Mouse (Mus musculus): ENCODE data around the gene Paqr5. TPM values are rescaled to one million over a fixed set of nuclear protein-coding genes. Genes with fewer than 3 reads are reported as not detected.

Paqr5 gene
- polyA plus RNA-seq, 1 experiment from 2014 or later, result 0.41 TPM

- Histone ChIP-seq H3K9ac (ENCODE audit: low read depth, low read length) (no peak overlapping the region), H3K4me2 (no peak overlapping the region), H3K9me3 (ENCODE audit: control insufficient read depth, low read length) (no peaks in the 10 kb centered on the region), H3K27ac (ENCODE audit: low read depth, low read length) (no peak overlapping the region), H3K36me3 (ENCODE audit: control insufficient read depth, insufficient read depth, low read length) (0 out of 2 replicates have a peak, but pooled peaks cover 3% of the 10 kb centered on the region), H3K4me1 (replicated peaks; ENCODE audit: control insufficient read depth, insufficient read depth, low read length) (peaks cover 4% of the 10 kb centered on the region; the same call in 1 of the 2 replicates), H3K27me3 (replicated peaks; ENCODE audit: control insufficient read depth, insufficient read depth, low read length) (peaks cover 12% of the 10 kb centered on the region), H3K4me3 (ENCODE audit: low read depth, low read length) (no peak overlapping the region)
- ATAC-seq (replicated peaks; ENCODE audit: low FRiP score), result no peak
- 51% methylated on average over 7 of the region's 7 CpGs for WGBS
- DNase-seq (ENCODE audit: low spot score), result no peak
Measured at GRCm38 (mm10) chr9:61904201-61904600, 122.5 kb downstream of the Paqr5 start.

Other genes with a start within 250 kb of the Paqr5 start
- gene Rplp1, start 112.3 kb downstream of the Paqr5 start, polyA plus RNA-seq (2014; fragmentation: Nextera tagmentation; extraction: Ambion mirVana), result 1,876 and 2,139 TPM in 2 replicates
- gene Kif23, start 80.1 kb downstream of the Paqr5 start, polyA plus RNA-seq (2014; fragmentation: Nextera tagmentation; extraction: Ambion mirVana), result 85.1 and 93.8 TPM in 2 replicates
- gene Glce, start 95.8 kb upstream of the Paqr5 start, polyA plus RNA-seq (2014; fragmentation: Nextera tagmentation; extraction: Ambion mirVana), result 13.5 and 13.6 TPM in 2 replicates

All from liver, embryonic 11.5 days (tissue).